Mouse (Mus musculus): Measurements from ENCODE around the gene Sdhaf1. TPM values are rescaled to one million over a fixed set of nuclear protein-coding genes. Genes with fewer than 3 reads are reported as not detected.

The Sdhaf1 gene
- total RNA-seq, 2 experiments from 2014 or later, result 12.0 to 12.5 TPM

DNA sequence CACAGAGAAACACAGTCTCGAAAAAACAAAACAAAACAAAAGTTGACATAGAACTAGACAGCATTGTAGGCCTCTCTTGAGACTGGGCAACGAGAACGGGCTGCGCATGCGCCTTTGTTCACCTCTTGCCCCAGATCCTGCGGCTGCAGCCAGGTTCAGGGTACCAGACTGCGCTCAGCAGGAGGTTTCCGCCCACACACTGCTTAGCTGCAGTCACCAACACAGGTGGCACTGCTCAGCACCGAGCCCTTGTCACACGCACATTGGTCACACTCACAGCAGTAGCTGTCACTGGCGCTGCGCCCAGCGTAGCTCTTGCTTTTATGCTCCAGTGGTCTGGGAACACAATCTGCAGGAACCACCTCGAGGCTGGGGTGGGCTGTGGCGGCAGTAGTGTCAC lies 3.4 kb upstream of the Sdhaf1 start:
- intact Hi-C loops (cut with DNase I), result no loop called here
- DNase-seq, result no peak

DNA sequence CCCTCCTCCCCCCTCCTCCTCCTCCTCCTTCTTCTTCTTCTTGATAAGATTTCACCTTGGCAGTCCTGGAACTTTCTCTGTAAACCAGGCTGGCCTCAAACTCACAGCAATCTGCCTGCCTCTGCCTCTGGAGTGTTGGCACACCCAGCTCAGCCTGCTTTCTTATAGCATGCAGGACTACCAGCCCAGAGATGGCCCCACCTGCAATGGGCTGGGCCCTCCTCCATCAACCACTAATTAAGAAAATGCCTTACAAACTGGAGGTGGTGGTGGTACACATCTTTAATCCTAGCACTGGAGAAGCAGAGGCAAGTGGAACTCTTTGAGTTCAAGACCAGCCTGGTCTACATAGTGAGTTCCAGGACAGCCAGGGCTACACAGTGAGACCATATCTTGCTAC lies 2.7 kb upstream of the Sdhaf1 start:
- no peak for DNase-seq
- intact Hi-C loops (cut with DNase I), result no loop called here

DNA sequence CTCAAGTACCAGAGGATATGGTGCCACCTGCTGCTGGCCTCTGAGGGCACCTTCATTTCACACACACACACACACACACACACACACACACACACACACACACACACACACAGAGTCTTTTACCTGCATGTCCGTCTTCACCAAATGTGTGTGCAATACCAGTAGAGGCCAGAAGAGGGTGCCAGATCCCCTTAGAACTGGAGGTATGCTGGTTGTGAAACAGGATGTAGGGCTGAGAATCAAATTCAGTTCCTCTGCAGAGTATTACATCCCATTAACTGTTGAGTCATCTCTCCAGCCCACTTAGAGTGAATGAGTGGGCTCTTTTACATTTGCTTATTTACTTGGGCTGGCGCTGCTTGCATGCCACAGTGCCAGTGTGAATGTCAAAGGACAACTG lies 1.7 kb upstream of the Sdhaf1 start:
- intact Hi-C loops (cut with DNase I), result no loop called here
- DNase-seq, result peak in 1 of 2 experiments; percentile 49

DNA sequence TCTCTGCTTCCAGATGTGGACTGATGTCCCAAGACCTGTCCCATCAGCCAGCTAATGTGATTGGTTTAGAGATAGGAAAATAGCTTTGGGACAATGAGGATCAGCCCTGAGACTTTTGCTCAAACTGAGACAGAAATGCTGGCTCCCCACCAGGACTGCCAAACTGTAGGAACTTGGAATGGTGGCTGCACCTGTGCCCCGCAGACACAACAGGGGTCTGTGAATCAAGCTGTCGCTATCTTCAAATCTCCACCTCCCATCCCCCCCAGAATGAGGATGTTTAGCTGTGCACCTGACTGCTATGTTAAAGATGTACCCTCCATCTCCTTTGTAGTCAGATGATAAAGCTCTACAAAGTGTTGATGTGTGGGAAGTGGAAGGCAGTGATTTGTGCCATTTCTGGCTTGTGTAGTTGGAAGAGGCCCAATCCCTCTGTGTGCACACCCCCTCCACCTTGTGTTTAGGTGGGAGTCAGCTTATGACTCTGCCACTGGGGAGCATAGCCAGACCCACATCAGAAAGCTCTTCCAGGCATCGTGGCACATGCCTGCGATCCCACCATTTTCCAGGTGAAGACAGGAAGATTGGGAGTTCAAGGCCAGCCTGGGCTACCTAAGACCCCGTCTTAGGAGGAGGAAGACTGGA lies 727 bp upstream of the Sdhaf1 start:
- DNase-seq, result no peak
- intact Hi-C loops (cut with DNase I), result no loop called here

DNA sequence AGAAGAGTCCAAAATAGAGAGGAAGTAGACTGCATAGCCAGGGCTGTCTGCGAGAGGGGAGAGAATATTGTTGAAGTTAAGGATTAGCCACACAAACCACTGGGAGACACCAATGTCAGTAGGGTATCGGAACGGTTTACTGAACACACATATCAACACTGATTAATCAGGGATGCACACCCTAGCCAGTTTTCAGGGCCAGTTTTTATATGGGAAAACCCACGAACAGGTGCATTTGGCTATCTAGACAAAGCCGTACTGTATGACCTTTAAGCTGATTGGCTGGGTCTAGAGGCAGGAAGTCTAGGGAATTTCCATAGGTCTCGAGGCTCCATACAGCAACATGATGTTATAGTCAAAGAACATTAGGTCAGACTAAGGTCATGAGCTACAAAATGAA lies 830 bp downstream of the Sdhaf1 start:
- intact Hi-C loops (cut with DNase I), result no loop called here
- DNase-seq, result no peak

DNA sequence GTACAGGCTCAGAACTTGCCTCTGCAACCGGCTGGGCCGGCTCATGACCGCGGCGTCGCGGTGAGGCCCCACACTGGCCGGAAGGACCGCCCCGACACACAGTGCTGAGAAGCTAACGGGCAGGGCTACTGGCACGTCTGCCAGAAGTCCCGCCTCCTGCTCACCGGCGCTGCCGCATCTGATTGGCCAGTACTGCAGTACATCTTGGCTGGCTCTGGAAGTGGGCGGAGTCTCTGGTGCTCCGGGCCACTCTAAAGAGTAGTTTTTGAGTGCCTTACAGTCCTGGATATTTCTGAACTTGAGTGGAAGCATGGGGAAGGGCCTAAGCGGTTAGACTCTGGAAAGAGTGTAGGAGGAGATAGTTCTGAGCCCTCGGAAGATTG lies 1.4 kb downstream of the Sdhaf1 start:
- DNase-seq, result peak; percentile 94 to 97
- intact Hi-C loops (cut with DNase I), result no loop called here

DNA sequence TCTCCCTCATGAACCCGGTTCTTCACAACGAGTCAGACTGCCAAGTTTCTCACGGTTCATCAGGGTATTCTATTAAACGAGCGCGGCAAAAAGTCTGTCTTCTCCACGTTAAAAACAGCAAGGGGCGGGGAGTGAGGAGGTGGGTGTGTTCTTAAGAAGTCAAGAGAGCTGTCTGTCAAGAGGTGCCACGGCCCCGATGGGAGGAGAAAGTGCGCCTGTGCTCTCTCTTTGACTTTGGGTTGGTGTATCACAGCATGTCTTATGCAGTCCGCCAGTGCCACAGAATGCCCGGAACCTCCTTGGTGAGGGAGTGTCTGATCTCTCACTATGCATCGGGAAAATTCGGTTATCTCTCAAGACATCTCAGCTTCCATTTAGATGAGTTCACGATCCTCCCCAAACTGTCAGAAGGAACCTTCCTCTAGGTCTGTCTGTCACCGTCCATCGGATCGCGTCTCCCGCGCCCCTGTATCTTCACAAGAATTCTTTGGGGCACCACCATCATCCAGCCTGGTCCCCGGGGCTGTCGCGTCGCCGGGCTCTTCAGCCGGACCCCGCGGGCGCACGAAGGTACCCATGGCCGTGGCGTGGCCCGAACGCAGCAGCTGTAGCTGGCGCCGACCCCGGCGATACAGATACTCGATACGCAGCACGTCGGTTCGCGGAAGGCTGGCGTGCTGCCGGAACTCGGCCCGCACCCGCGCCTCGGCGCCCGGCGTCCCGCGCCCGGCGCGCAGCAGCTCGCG lies 2.0 kb downstream of the Sdhaf1 start, which contains the start of gene E130208F15Rik:
E130208F15Rik (plus strand) TSS at position 202 of the 746 bp plus-strand sequence.
- peak; percentile 60 for DNase-seq
- intact Hi-C loops (cut with DNase I), result no loop called here

DNA sequence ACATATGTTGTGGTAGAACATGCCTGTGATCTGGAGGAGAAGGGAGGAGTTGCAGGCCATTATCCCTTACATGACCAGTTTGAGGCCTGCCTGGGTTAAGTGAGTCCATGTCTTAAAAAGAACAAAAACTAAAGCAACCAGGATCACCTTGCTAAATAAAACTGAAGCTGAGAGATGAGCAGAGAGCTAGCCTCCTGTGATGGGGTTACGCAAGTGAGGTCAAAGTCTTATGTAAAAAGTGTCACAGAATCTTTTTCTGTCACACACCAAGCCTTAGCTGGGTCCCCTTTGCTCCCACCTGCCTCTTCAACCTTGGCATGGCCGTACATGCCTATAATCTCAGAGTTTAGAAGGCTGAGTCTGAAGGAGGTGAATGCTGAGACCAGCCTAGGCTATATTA lies 2.7 kb downstream of the Sdhaf1 start:
- intact Hi-C loops (cut with DNase I), result no loop called here
- DNase-seq, result no peak

DNA sequence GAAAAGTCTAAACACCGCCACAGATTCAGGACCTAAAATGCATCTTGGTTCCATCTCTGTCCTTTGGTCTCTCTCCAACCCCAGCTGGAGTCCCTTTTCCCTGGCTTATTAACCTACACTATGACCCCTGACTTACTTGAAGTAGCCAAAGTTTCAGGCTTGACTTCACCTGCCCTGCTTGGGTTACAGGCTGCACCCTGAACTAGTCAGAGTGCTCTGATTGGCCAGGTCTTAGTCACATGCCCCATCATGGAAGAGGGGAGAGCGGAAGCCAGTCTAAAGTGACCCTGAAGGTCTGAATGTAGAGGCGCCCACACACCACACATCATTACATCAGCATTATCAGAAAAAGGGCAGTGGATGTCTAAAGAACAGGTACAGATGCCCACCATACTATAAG lies 5.6 kb downstream of the Sdhaf1 start:
- intact Hi-C loops (cut with DNase I), result no loop called here
- DNase-seq, result no peak

DNA sequence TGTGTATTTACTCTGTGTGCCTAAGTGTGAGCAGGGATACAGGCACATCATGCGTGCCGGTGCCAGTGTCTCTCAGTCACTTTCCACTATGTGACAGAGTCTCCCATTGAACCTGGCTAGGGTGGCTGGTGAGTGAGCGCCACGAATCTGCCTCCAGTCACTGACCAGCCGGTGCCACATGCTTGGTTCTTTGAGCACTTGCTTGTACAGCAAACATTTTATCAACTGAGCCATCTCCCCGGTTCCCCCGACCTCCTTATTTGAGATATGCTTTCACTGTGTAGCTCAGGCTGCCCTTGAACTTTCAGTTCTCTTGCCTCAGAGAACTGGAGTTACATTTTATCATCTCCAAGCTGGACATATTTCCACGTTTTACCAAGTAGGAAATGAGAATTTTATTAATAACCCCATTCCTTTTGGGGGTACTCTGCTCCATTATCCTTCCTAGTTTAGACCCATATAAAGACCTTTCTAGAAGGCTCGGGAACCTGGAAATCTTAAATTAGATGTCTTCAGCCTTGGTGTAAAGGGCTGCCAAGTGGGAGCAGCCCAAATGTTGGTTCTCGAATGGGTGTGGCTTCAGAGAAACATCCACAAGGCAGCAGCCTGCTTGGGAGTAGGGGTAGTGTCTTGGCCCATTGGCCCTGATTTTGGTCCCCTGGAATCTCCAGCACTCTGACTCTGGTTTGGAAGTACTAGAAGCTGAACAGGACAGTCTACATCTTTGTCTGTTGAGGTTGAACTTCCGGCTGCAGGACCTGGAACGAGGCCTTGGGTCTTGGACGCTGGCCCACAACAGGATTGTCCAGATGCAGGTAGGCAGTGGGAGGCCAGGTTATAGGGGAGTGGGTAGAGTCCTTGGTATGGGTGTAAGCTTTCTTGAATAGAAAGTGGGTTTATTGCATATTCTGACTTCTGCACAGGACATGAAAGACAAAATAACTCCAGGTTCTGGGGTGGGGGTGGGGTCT lies 7.9 kb downstream of the Sdhaf1 start:
- intact Hi-C loops (cut with DNase I), result no loop called here
- DNase-seq, result no peak

DNA sequence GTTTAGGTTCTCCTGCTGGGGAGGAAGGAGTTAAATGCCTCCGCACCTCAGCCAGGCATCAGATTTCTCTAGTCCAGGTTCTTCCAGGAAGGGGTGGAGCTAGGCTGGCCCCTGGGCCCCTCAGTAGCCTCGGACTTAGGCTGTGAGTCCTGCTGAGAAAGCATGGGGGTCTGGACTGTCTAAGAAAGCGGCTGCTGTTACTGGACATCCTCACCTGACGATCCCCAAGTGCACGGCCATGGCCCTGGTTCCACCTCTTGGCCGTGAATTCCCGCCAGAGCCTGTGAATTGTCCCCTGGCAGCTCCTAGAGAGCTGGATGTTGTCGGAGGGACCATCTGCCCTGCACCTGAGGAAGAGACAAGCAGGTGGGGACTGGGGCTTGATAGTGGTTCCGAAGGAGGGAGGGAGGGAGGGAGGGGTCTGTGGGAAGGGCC lies 9.0 kb downstream of the Sdhaf1 start, which contains the start of gene Syne4:
Syne4 (plus strand) TSS at position 87 of the 435 bp plus-strand sequence.
- intact Hi-C loops (cut with DNase I), result no loop called here
- DNase-seq, result no peak

DNA sequence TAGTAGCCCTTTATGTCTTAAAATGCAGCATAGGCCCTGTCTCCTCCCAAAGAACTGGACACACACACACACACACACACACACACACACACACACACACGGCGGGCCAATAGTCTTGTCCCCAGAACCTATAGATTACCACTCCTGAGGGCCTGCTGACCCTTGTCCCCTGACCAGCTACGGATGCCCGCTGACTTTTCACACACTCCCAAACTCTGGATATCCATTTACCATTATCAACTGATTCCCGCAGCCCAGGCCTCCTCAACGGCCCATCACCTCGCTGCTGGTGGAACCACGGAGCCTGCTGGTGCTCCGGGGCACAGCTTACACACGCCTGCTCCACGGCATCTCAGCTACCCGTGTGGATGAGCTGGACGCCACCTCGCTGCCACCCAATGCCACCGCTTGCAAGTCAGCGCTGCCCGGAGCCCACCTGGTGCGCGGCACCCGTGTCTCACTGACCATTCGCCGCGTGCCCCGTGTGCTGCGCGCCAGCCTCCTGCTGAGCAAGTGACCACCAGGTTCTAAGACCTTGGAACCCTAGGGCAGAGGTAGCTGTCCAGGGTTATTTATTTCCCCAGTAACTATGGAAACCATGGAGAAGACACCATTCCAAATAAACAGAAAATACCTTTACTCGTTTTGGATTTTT lies 9.9 kb downstream of the Sdhaf1 start:
- DNase-seq, result no peak
- intact Hi-C loops (cut with DNase I), result no loop called here

DNA sequence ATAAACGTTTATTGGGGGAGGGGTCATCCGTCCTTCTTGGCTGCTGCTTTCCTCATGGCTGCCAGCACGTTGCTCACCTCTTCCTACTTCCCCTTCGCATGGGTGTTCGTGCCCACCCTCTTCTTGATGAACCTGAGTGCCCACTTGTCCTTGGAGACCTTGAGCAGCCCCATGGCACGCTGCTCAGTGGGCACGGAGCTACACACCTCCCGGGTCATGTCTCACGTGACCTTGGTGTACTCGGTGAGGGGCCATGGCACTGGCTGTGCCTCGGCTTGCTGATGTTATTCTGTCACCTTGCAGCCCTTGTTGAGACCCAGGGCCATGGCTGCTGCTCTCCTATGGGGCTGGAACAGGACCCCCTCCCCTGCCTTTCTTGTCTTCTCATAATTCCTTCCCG lies 13.6 kb downstream of the Sdhaf1 start:
- intact Hi-C loops (cut with DNase I), result no loop called here
- no peak for DNase-seq

DNA sequence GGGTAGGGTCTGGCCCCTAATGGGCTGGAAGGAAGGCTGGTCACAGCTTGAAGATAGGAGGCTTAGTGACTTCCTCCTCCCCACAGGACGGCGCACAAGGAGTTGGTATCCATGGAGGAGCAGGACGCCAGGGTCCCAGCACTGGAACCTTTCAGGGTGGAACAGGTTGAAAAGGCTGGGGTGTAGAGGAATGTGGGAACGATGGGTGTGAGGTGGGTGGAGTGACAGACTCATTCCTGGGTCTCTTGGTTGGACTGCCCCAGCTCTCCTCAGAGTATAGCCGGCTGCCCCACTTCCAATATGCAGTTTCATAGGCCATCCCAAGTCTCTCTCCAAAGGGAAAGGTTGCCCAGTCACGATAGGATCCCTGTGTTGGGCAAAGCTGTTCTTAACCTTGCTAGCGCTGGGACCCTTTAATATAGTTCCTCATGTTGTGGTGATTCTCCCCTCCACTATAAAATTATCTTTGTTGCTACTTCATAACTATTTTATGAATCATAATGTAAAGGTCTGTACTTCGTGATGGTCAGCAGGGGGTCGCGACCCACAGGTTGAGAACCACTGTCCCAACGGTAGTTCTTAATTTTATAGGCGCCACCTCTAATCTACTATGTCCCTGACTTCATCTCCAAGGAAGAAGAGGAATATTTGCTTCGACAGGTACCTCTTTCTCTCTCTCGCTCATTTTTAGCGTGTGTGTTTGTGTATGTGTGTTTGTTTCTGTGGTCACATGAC lies 14.1 kb downstream of the Sdhaf1 start:
- DNase-seq, result no peak
- intact Hi-C loops (cut with DNase I), result no loop called here

DNA sequence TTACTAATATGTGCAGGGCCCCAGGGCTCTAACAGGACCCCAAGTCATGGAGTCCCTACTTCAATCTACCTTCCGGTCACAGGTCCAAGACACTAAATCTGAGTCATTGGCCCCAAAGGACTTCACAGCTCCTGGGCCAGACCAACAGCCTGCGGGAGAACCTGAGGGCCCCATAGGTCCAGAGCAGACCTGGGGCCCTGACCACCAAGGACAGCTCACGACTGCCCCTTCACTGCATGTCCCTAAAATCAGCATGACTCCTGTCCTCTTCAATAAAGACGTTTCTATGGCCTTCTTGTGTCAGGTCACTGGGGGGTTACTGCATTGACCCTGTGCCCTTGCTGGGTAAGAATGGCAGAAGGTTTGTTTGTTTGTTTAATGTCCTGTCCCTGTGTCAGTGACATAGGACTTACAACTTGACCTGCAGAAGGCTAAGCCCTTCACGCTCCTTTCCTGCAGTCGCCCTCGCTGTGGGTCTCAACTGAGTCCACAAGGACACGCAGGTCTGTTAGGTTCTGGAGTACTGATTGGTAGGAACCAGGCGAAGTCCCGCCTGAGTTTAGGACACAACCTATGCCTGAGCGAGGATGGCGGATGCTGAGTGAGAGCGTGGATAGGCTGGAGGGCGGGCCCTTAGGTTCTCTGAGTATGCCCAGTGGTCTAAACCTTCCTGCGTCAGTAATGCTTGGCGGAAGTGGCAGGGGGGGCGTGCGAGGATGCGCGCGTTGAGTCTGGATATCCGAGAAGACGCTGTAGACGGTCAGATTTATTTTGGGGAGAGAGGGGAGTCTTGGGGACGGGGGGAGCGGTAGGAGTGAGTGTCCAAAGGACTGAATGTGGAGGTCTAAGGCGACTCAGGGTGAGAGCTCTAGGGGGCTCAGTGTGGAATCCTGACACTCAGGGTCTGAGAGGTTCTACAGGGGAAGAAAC lies 15.4 kb downstream of the Sdhaf1 start, which contains the start of gene Alkbh6:
Alkbh6 (plus strand) TSS at position 642 of the 930 bp plus-strand sequence.
- intact Hi-C loops (cut with DNase I), result no loop called here
- DNase-seq, result peak; percentile 86 to 87

DNA sequence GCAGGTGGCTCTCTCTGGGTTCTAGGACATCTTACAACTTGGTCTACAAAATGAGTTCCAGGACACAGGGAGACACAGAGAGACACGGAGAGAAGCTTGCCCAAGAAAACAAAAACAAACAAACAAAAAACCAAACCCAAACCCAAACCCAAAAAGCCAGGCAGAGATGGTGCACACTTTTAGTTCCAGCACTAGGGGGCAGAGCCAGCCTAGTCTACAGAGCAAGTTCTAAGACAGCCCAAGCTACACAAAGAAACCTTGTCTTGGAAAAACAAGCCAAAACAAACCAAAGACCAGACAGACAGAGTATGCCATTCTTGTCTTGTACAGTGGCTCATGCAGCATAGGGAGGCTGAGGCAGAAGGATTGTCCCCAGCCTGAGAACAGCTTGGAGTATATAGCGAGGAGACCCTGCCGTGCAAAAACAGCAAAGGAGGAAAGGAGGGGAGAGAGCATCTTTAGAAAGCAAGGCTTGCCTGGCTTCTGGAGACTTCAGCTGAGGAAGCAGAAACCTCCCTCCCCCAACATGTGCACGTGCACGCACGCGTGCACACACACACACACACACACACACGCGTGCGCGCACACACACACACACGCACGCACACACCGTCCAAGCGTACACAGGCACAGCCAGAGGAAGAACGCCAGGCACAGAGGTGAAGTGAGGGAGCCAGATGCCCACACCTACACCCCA lies 17.5 kb downstream of the Sdhaf1 start:
- no peak for DNase-seq
- intact Hi-C loops (cut with DNase I), result no loop called here

DNA sequence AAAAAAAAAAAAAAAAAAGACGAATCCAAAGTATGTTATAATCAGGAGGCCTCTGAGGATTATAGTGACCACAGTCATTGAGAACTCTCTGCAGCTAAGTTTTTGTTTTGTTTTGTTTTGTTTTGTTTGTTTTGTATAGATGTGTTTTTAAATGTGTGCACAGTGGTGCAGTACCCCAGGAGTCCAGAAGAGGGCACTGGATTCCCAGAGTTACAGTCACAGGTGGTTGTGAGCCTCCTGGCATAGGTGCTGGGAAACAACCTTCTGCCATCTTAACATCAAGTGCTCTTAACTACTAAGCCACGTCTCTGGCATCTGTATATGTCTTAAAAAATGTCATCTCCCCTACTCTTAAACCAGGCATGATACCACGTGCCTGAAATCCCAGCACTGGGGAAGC lies 22.8 kb downstream of the Sdhaf1 start:
- intact Hi-C loops (cut with DNase I), result no loop called here
- DNase-seq, result peak; percentile 25 to 40

DNA sequence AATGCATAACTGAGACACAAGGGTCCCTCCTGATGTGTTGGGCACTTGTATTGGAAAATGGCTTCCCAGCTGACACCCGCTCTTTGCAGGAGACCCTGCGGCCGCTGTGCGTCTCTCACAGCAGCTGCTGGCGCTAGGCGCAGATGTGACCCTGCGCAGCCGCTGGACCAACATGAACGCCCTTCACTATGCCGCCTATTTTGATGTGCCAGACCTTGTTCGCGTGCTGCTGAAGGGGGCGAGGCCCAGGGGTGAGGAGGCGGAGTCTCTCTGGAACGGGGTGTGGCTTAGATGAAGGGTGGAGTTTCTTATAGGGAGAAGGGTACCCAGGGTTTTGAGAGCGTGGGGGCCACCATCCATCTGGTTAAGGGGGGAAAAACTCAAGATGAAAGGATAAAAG lies 26.4 kb downstream of the Sdhaf1 start:
- no peak for DNase-seq
- intact Hi-C loops (cut with DNase I), result no loop called here

Measured in heart, postnatal 36 days (tissue).